Mouse (Mus musculus) embryonic fibroblast, embryonic 13.5 days (primary cell): Measurements from ENCODE around the gene Dpf3. TPM values are rescaled to one million over a fixed set of nuclear protein-coding genes. Genes with fewer than 3 reads are reported as not detected.

Experiments
- H3K27ac ChIP-seq: 2 replicates; pipeline ENCODE4 v1.5.1; 2012; ENCODE audit warnings: low read length, control low read depth, inconsistent platforms; ENCODE audit not compliant: insufficient read depth
- H3K4me1 ChIP-seq: 2 replicates; pipeline ENCODE4 v1.6.1; 2011; ENCODE audit warnings: low read length; ENCODE audit not compliant: control insufficient read depth, insufficient read depth
- H3K4me3 ChIP-seq: 2 replicates; pipeline ENCODE4 v1.5.1; 2011; ENCODE audit warnings: mild to moderate bottlenecking, control low read depth, low read length; ENCODE audit not compliant: insufficient read depth
- CTCF ChIP-seq: IDR thresholded peaks from 2 replicates; pipeline ENCODE4 v1.5.1; 2011; ENCODE audit warnings: mild to moderate bottlenecking, control low read depth, low read length, moderate library complexity, borderline replicate concordance; ENCODE audit not compliant: insufficient read depth
- POLR2A ChIP-seq: IDR thresholded peaks from 2 replicates; pipeline ENCODE4 v1.6.1; 2011; ENCODE audit warnings: low read depth, mild to moderate bottlenecking, control low read depth, low read length, moderate library complexity
- polyA plus RNA-seq: library from polyadenylated mRNA; stranded (reverse); fragments of >200 nt; gene quantifications from 2 replicates; pipeline ENCODE4 v1.2.4, GENCODE M21; 2011; ENCODE audit warnings: low read depth; ENCODE audit not compliant: missing spikeins, insufficient read length

Gene Dpf3
- polyA plus RNA-seq, 1 experiment, result not detected

DNA sequence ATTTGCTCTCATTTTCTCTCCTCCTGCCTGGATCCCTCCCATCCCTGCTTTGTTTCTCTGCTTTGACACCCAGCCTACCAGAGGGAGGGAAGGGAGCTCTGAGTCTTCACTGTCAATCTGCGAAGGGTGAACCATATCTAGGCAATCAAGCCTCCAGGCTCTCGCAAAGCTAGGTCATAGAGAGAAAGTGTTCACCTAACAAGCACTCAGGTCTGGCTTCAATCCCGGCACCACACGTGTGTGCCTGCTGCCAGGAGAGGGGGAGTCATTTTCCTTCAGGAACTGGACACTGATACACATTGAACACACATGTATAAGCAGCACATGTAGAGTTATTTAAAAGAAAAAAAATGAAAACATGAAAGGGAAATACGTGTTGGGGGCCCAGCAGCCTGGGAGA lies 254.6 kb downstream of the Dpf3 start:
- no peak overlapping the region for H3K4me3 ChIP-seq
- no peak for TF ChIP-seq CTCF
- TF ChIP-seq POLR2A, result no peak
- no peaks in the 10 kb centered on the region for H3K4me1 ChIP-seq
- H3K27ac ChIP-seq, result no peak overlapping the region

DNA sequence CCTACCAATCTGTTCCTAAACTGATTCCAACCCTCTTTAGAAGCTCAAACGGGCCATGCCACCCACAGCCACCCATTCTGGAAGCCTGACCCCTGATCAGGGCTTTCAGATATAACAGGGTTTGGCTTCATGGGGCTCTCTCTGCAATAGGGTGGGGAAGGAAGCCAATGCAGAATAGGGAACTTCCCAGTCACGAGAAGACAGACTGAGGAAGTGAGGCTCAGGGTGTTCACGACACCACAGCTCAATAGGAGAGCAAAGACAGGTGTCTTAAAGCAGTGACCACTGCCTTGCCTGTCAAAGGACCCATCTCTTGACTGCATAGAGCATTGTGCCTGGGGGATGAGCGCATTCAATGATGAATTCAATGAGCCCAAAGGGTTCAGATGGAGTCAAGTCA lies 256.3 kb downstream of the Dpf3 start:
- TF ChIP-seq CTCF (no peak), POLR2A (no peak)
- H3K27ac ChIP-seq, result no peak overlapping the region
- no peaks in the 10 kb centered on the region for H3K4me1 ChIP-seq
- H3K4me3 ChIP-seq, result no peak overlapping the region

DNA sequence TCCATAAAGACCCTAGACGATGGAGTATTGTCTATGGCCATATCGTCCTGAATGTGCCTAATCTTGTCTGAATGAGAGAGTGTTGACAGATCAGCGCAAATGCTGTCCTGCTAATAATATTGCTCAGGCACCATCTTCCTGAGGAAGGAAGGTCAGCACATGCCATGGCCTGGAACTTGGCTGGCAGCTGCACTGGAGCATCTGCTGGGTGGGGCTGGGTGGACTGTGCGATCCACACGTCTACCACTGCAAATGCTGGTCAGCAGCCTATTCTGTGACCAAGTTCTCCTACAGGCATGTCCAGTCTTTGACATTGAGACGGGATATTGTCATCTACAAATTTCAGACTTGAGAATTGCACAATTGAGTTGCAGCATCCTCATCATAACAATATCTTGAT lies 257.8 kb downstream of the Dpf3 start:
- TF ChIP-seq CTCF, result no peak
- no peak for TF ChIP-seq POLR2A
- Histone ChIP-seq H3K27ac (no peak overlapping the region), H3K4me3 (no peak overlapping the region), H3K4me1 (no peaks in the 10 kb centered on the region)

DNA sequence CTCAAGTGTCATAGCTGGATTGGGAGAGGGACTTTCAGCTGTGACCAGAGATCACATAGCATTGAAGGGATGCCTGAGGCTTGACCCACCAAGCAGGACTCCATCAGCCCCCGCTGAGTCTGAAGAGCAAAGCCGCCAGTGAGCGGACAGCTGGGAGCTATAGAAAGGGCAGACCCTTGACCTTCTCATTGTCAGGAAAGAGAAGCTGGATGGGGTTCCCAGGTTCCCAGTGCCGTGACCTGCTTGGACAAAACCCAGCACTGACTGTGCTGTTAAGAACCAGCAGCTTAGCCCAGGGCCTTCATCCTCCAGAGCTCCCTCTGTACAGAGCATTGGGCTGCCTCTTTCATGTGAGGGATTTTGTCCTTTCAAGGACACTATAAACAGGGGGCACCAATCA lies 260.5 kb downstream of the Dpf3 start:
- TF ChIP-seq CTCF (no peak), POLR2A (no peak)
- Histone ChIP-seq H3K4me3 (no peak overlapping the region), H3K27ac (no peak overlapping the region), H3K4me1 (no peaks in the 10 kb centered on the region)

DNA sequence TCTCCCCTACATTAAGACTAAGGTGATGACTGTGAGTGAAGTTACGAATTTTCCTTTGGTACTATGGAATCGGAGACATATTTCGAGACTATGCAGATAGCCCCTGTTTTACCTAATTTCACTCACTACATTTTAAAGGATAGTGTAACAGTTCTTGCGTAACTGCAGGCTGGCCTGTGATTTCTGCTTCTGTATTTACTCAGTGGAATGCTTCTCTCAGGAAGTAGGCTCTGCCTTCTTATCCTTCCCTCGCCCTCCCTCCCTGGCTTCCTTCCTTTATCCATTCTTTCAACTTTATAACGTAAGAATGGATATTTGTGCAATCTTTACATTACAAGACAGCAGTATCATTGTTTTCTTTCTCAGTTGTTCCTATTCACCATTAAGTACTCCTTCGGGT lies 266.6 kb downstream of the Dpf3 start:
- no peaks in the 10 kb centered on the region for H3K4me1 ChIP-seq
- H3K27ac ChIP-seq, result no peak overlapping the region
- TF ChIP-seq POLR2A (no peak), CTCF (no peak)
- no peak overlapping the region for H3K4me3 ChIP-seq

DNA sequence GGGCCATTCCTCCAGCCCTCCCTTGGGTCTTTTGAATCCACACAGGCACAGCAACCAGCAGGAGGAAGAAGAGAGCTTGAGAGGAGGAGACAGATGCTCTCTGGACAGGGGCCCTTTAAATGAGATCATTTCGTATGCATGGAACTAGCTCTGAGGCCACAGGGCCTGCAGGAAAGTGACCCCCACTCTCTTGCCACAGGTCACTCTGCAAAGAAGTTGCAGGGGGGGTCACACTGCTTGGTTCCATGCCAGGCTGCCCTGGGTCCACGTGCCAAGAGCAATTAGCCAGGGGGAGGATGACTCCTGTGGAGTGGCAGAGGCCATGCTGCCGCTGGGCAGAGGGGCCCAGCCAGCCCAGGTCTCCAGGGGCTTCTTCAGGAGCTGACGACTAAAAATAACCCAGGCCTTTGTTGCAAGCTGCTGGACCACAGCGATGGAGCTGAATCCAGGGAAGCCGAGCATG lies 273.6 kb downstream of the Dpf3 start:
- H3K27ac ChIP-seq, result no peak overlapping the region
- H3K4me3 ChIP-seq, result no peak overlapping the region
- TF ChIP-seq POLR2A, result no peak
- no peak for TF ChIP-seq CTCF
- no peaks in the 10 kb centered on the region for H3K4me1 ChIP-seq

DNA sequence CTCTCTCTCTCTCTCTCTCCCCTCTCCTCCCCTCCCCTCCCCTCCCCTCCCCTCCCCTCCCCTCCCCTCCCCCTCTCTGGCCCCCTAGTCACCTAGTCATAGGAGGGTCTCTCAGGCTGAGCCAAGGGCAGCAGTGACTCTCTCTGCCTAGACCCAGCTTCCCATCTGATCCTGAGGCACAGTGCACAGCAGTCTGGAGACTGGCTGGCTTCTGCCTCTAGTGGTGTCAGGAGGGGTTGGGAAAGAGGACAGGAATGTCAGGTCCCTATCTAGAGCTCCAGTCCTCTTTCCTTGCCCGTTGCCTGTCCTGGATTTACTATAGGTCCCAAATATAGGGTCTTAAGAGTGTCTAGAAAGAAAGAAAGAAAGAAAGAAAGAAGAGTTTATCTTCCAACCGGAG lies 275.5 kb downstream of the Dpf3 start:
- H3K4me3 ChIP-seq, result no peak overlapping the region
- TF ChIP-seq POLR2A (no peak), CTCF (no peak)
- no peak overlapping the region for H3K27ac ChIP-seq
- no peaks in the 10 kb centered on the region for H3K4me1 ChIP-seq

DNA sequence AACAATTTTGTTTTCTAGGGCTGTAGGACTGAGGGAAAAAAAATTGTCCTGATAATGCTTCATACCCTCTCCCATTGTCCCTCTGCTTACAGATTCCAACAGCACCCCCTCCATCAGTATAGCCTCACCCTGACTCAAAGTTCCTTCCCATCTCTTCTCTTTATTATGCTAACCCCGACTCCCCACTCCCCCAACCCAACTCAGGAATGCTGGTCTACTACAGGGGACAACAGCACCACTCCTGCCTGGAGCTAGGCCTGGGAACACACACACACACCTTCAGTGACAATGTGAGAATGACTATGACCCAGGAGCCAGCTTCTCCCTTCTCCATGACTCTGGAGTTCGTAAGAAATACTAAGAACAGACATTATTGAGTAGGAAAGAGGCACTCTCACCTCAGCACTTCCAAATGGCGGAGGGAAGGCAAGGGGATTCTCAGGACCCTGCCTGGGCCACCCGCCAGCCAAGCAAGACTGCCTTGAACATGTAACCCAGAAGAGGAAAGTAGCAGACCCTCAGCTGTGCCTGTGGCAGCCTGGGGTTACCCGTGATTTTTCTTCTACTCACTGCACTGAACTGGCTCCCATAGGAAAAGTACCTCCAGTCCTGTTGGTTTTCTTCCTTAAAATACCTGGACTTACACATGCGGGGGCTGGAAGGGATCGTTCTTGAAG lies 276.2 kb downstream of the Dpf3 start:
- no peak for TF ChIP-seq CTCF
- no peak for TF ChIP-seq POLR2A
- Histone ChIP-seq H3K27ac (no peak overlapping the region), H3K4me3 (no peak overlapping the region), H3K4me1 (no peaks in the 10 kb centered on the region)

DNA sequence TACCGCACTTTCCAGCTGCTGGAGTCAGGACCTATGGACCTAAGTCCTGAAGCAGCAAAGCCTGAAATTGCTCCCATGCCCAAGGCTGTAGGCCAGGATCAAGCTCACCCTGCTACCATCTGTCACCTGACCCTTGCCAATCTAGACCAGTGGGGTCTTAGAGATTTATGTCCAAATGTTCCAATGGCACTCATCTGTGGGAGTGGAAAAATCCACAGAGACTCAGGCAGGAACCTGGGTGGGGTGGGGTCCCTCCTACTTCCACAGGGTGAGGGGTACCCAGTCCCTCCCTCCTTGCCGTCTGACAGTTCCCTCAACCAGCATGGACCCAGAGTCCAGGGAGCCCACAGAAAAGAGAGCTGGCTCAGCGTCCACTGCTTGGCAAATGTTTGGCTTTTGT lies 276.8 kb downstream of the Dpf3 start:
- TF ChIP-seq CTCF, result no peak
- TF ChIP-seq POLR2A, result no peak
- Histone ChIP-seq H3K4me3 (no peak overlapping the region), H3K27ac (no peak overlapping the region), H3K4me1 (no peaks in the 10 kb centered on the region)

DNA sequence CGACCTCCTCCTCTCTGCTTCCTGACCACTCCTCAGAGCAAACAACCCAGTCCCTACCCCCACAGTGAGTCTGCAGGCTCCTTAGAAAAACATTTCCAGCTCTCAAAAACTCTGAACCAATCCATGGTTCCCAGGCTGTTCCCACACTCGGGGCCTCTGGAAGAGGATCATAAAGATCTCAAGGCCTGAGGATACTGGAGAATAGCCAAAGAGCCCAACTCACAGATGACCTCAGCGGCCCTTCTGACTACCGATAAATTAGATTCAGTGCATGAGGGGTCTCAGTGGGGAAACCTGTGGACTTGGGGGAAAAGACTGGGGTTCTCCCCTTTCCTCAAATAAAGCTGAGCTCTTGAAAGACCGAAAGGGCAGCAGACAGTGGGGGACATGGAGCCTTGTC lies 277.2 kb downstream of the Dpf3 start:
- H3K27ac ChIP-seq, result no peak overlapping the region
- no peak overlapping the region for H3K4me3 ChIP-seq
- TF ChIP-seq CTCF, result no peak
- TF ChIP-seq POLR2A, result no peak
- no peaks in the 10 kb centered on the region for H3K4me1 ChIP-seq
